Mouse (Mus musculus) G1E (cell line): ENCODE measurements at regions not wholly inside any gene's neighbourhood (a gene's known extent, or its start where the extent isn't known, plus 50 kb on each side); places are given as distances from the start of the nearest gene placed in this dataset.

ENCODE experiments used
- ATAC-seq: 2 replicates; pipeline ENCODE4 v1.8.0; 2016; ENCODE audit warnings: mild to moderate bottlenecking; ENCODE audit not compliant: insufficient number of reproducible peaks, poor library complexity, low FRiP score, severe bottlenecking; ENCODE audit errors: extremely low read depth
- DNase-seq: peaks from one replicate; pipeline ENCODE4 v3.0.0; 2012; ENCODE audit warnings: low spot score
- H3K27me3 ChIP-seq: 2 replicates; pipeline ENCODE4 v1.6.1; 2012; ENCODE audit warnings: mild to moderate bottlenecking, low read length, inconsistent platforms; ENCODE audit not compliant: insufficient read depth
- H3K36me3 ChIP-seq: replicated peaks from 2 replicates; pipeline ENCODE3; 2012; ENCODE audit warnings: mild to moderate bottlenecking, inconsistent platforms
- H3K4me1 ChIP-seq: 2 replicates; pipeline ENCODE4 v1.6.1; 2012; ENCODE audit warnings: low read depth, low read length, inconsistent platforms, mixed read lengths; ENCODE audit not compliant: insufficient read depth
- H3K4me3 ChIP-seq: 2 replicates; pipeline ENCODE4 v1.5.1; 2012; ENCODE audit warnings: low read depth, mild to moderate bottlenecking, inconsistent platforms, low read length, moderate library complexity, mixed read lengths
- H3K9me3 ChIP-seq: replicated peaks from 2 replicates; pipeline ENCODE4 v1.6.1; 2012; ENCODE audit warnings: inconsistent platforms
- CTCF ChIP-seq: IDR thresholded peaks from 2 replicates; pipeline ENCODE4 v1.5.1; 2012; ENCODE audit warnings: low read depth, low read length, inconsistent platforms, mixed read lengths
- GATA1 ChIP-seq: IDR thresholded peaks from 2 replicates; pipeline ENCODE4 v1.6.1; 2012; ENCODE audit warnings: borderline replicate concordance, low read length, inconsistent platforms, mixed read lengths
- GATA2 ChIP-seq: IDR thresholded peaks from 2 replicates; pipeline ENCODE4 v1.6.1; 2012; ENCODE audit warnings: low read depth, low read length, inconsistent platforms, borderline replicate concordance
- POLR2AphosphoS5 ChIP-seq: IDR thresholded peaks from 2 replicates; pipeline ENCODE4 v1.6.1; 2012; ENCODE audit warnings: low read depth, low read length, inconsistent platforms; ENCODE audit not compliant: insufficient replicate concordance
- TAL1 ChIP-seq: conservative IDR thresholded peaks from 2 replicates; pipeline ENCODE4 v1.6.1; 2012; ENCODE audit warnings: low read depth, low read length, inconsistent platforms, mixed read lengths

DNA sequence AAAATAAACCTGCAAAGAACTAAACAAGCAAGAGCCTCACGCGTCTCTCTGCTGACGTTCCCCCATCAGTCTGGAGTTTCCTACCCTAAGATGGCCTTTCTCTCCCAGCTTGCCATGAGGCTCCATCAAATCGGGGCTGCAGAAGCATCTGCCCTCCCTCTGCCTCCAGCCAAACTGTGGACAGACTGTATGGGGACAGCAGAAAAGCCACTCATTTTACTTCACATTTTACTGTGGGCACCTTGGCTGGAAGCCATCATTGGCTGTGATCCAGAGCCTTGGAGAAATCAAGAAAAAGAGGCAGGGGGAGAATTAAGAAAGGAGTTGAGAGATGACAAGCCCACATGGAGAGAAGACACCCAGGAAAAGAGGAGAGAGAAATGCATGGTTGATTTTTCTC is 225.9 kb upstream of the 3110018I06Rik start:
- DNase-seq = no peak
- Histone ChIP-seq H3K9me3 (peaks cover 73% of the 10 kb centered on the region), H3K27me3 (no peaks in the 10 kb centered on the region), H3K36me3 (no peaks in the 10 kb centered on the region), H3K4me1 (no peaks in the 10 kb centered on the region), H3K4me3 (no peak overlapping the region)
- TF ChIP-seq TAL1 (no peak), POLR2AphosphoS5 (no peak), CTCF (no peak), GATA2 (no peak), GATA1 (no peak)
- no peak for ATAC-seq

DNA sequence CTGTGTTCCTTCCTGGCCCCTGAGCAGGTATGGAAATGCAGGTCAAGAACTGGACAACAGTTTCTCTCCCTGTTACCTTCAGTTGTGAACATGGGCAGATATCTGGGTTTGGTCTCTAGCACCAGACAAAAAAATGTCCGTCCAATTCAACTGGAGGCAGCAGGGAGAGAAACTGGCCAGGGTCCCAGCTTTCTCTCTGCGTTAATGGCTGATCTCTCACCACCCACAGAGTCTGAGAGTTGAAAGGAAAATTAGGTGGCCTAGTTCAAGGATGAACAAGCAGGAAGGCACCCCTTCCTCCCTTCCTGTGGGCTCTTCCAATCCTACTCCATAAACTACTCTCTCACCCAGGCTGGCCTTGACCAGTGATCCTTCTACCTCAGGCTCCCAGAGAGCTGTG is 221.7 kb upstream of the 3110018I06Rik start:
- ATAC-seq = no peak
- no peaks in the 10 kb centered on the region for H3K4me1 ChIP-seq
- TF ChIP-seq TAL1 (no peak), GATA1 (no peak), POLR2AphosphoS5 (no peak), GATA2 (no peak), CTCF (no peak)
- no peaks in the 10 kb centered on the region for H3K36me3 ChIP-seq
- no peaks in the 10 kb centered on the region for H3K27me3 ChIP-seq
- H3K9me3 ChIP-seq = peaks cover 82% of the 10 kb centered on the region
- no peak overlapping the region for H3K4me3 ChIP-seq
- no peak for DNase-seq

DNA sequence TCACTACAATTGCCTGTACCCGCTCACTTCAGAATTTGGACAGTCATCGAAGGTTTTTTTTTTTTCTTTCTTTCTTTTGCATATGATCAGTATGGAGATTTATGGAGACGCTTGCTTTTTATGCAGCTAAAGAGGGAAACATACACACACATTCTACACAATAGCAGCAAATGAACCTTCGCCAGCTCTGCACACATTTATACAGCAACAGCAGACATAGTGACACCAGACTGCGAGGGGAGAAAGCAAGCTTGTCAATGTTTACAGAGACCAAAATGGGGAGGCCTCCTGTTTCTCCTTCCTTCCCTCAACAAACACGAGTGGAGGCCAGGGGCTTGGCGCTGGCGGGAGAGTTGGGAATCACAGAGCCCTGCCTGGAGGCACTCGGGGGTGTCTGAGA is 202.8 kb upstream of the 3110018I06Rik start:
- H3K9me3 ChIP-seq = peaks cover 78% of the 10 kb centered on the region
- DNase-seq (no peak), ATAC-seq (no peak)
- no peaks in the 10 kb centered on the region for H3K36me3 ChIP-seq
- no peaks in the 10 kb centered on the region for H3K4me1 ChIP-seq
- H3K27me3 ChIP-seq = no peaks in the 10 kb centered on the region
- H3K4me3 ChIP-seq = no peak overlapping the region
- TF ChIP-seq CTCF = no peak
- TF ChIP-seq POLR2AphosphoS5 = no peak
- no peak for TF ChIP-seq TAL1
- no peak for TF ChIP-seq GATA1
- TF ChIP-seq GATA2 = no peak

DNA sequence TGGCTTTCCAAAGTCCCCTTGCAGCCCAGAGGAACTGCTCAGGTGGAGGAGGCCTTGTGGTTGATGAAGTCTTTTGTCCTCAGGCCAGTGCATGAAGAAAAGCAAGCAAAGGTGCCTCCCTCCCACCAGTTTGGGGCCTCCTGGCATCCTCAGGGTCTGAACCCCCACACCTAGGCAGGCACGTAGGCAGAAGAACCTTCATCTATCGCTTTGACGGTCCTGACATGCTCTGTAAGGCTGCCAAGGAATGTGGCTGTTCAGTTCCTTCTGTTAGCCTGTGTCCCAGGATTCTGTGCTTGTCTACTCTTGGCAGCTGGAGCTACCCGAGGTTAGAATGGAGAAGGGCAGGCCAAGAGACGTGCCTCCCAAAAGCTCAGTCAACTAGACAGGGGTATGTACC is 197.1 kb upstream of the 3110018I06Rik start:
- H3K4me3 ChIP-seq = no peak overlapping the region
- TF ChIP-seq POLR2AphosphoS5 (no peak), TAL1 (no peak), CTCF (no peak), GATA1 (no peak), GATA2 (no peak)
- peaks cover 75% of the 10 kb centered on the region for H3K9me3 ChIP-seq

DNA sequence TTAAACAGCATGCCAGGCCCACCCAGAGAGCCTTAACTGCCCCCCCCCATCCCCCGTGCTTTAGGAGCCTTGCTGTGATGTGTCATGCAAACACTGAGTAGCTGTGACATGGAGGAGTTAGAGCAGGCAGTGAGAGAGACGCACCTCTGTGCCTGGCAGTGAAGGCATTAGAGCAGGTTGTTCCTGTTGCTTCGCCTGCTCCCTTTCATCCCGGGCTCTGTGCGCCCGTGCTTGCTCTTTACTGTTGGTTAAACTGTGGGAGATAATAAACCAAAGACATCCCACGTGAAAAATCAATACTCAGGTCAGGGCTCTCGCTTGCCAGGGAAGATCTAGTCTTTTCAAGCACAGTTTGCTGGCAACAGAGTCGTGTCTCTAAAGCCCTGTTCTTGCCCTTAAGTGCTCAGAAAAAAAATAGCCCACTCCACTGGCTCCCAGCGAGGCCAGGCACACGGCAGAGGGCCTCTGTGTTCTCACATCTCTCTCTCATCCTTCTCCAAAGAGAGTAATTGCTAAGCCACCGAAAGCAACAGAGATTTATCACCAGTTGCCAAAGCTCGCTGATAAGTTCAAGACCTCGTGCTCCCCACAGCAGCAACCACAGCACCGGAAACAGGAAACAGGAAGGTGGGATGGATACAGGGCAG is 181.2 kb upstream of the 3110018I06Rik start:
- H3K27me3 ChIP-seq = no peaks in the 10 kb centered on the region
- no peaks in the 10 kb centered on the region for H3K4me1 ChIP-seq
- peaks cover 73% of the 10 kb centered on the region for H3K9me3 ChIP-seq
- no peak for DNase-seq
- H3K4me3 ChIP-seq = no peak overlapping the region
- no peak for TF ChIP-seq CTCF
- no peak for TF ChIP-seq TAL1
- no peak for ATAC-seq
- H3K36me3 ChIP-seq = no peaks in the 10 kb centered on the region

More for the DNA sequence above, 197.1 kb upstream of the 3110018I06Rik start:
- DNase-seq (no peak), ATAC-seq (no peak)
- Histone ChIP-seq H3K4me1 (no peaks in the 10 kb centered on the region), H3K36me3 (no peaks in the 10 kb centered on the region), H3K27me3 (no peaks in the 10 kb centered on the region)

DNA sequence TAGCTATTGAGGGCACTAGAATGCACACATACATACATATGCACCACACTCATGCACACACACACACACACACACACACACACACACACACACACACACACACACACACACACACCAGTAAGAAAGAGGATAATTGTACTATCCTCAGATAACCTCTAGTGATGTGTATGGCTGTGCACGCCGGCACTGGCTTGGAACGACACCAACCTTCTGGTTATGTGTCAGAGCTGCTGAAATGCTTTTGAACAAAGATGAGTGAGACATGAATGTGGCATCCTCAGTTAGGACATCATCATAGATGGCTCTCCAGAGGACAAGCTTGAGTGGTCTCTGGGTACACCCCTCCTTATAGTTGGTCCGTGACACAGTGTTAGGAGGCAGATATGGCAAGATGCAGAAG is 173.0 kb upstream of the 3110018I06Rik start:
- peaks cover 67% of the 10 kb centered on the region for H3K9me3 ChIP-seq
- H3K4me1 ChIP-seq = no peaks in the 10 kb centered on the region
- DNase-seq (no peak), ATAC-seq (no peak)
- H3K36me3 ChIP-seq = no peaks in the 10 kb centered on the region
- TF ChIP-seq TAL1 = no peak
- TF ChIP-seq GATA2 = no peak
- TF ChIP-seq POLR2AphosphoS5 = no peak
- TF ChIP-seq CTCF = no peak
- no peak for TF ChIP-seq GATA1
- H3K27me3 ChIP-seq = no peaks in the 10 kb centered on the region
- H3K4me3 ChIP-seq = no peak overlapping the region

DNA sequence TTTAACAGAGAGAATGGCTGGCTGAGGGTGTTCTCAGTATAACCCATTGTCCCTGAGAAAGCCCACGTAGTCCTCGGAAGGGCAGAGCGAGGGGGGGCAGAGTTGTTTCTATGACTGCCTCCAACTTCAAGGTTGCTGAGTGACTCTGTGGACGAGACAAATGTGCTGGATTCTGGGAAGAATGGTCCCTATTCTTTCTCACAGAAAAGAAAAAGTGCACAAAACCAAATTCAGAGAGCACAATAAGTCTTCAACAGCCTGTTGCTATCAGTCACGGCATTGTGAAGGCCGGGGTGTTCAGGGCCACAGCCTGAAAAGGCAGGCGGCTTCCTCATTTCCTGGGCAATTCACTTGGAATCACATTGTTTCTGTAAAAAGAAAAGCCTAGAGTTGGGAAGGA is 165.6 kb upstream of the 3110018I06Rik start:
- peaks cover 57% of the 10 kb centered on the region for H3K9me3 ChIP-seq
- H3K4me3 ChIP-seq = no peak overlapping the region
- H3K4me1 ChIP-seq = no peaks in the 10 kb centered on the region
- ATAC-seq = no peak
- no peaks in the 10 kb centered on the region for H3K27me3 ChIP-seq
- DNase-seq = no peak
- H3K36me3 ChIP-seq = no peaks in the 10 kb centered on the region
- no peak for TF ChIP-seq TAL1
- no peak for TF ChIP-seq POLR2AphosphoS5
- no peak for TF ChIP-seq CTCF
- TF ChIP-seq GATA2 = no peak
- no peak for TF ChIP-seq GATA1
